Mouse (Mus musculus) cerebellum, postnatal 25 days (tissue): ENCODE measurements around the gene Prr14.

Experiments used
- DNase-seq, 2 experiments: peaks; one replicate each; pipeline ENCODE4 v3.0.0; 2021; ENCODE audit warnings: mixed read lengths in 2 of 2

The Prr14 gene

DNA sequence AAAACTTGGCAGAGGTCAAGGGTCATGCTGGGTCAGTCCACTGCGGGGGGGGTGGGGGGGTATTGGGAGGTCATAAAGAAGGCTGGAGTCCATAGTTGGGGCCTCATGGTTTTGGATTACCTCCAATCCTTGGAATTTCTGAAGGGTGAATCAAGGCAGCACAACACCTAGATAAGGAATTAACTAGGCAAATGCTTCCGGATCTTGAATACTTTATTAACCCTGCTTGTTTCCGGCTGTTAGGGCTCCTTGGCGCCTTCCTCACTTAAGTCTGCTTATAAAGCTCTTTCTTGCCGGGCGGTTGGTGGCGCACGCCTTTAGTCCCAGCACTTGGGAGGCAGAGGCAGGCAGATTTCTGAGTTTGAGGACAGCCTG lies 53.6 kb downstream of the Prr14 start:
- peak in 1 of 2 experiments; percentile 26 for DNase-seq

DNA sequence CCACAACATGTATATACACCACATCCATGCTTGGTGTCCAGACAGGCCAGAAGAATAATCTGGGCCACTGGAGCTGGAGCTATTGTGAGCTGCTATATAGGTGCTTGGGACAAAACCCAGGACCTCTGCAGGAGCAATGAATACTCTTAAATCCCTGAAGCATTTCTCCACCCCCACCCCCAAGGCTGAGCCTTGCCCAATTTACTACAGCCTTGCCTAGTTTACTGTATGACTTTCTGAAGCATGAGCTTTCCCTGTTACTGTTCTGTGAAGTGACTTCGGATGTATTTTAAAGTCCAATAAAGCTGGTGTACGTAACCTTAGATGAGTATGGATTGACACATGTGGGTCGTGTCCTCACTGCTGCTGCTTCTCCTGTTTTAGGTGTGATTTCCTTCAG lies 54.4 kb downstream of the Prr14 start:
- no peak for DNase-seq

DNA sequence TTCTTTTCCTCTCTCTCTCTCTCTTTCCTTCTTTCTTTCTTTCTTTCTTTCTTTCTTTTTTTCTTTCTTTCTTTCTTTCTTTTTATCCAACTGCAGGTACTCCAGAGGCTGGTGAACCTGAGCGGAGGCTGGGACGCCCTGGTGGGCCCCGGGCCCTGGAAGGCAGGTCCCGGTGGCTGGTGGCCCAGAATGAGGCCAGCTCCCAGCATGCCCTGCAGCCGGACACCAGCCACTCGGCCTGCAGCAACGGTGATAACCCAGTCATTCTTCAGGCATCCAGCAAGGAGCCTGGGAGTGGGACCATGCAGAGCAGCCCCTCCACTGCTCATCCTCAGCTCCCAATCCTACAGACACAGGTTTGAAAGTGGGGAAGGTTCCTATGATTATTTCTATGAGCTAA lies 56.4 kb downstream of the Prr14 start:
- DNase-seq: peak; percentile 57 to 74

DNA sequence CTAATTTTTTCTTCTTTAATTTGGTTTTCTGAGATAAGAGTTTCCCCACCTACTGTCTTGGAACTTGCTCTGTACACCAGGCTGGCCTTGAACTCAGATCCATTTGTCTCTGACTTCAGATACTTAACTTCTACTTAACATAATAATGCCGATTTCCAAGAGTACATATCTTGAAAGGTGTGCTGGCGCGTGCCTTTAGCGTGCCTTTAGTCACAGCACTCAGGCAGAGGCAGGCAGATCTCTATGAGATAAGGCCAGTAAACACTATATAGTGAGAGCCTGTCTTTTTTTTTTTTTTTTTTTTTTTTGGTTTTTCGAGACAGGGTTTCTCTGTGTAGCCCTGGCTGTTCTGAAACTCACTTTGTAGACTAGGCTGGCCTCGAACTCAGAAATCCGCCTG lies 56.9 kb downstream of the Prr14 start:
- no peak for DNase-seq

DNA sequence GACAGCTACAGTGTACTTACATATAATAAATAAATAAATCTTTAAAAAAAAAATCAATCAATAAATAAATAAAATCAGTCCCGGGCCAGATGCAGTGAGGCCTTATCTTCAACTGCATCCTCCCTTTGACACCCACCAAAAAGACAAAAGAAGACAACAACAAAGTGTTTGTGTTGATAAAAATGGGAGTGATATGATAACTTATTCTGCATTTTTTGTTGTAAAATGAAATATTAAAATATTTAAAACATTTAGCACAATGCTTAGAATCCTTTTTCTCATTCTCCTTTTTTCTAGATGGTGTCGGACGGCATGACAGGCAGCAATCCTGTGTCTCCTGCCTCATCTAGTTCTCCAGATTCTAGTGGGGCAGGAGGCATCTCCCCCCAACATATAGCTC lies 59.9 kb downstream of the Prr14 start, which contains the start of gene Gm42715:
Gene Gm42715 (plus strand): TSS at position 301 of the 400 bp plus-strand sequence.
- no peak for DNase-seq
